Comparison of ENCODE assay signal across 9 mouse cellular contexts in the genomic region with DNA sequence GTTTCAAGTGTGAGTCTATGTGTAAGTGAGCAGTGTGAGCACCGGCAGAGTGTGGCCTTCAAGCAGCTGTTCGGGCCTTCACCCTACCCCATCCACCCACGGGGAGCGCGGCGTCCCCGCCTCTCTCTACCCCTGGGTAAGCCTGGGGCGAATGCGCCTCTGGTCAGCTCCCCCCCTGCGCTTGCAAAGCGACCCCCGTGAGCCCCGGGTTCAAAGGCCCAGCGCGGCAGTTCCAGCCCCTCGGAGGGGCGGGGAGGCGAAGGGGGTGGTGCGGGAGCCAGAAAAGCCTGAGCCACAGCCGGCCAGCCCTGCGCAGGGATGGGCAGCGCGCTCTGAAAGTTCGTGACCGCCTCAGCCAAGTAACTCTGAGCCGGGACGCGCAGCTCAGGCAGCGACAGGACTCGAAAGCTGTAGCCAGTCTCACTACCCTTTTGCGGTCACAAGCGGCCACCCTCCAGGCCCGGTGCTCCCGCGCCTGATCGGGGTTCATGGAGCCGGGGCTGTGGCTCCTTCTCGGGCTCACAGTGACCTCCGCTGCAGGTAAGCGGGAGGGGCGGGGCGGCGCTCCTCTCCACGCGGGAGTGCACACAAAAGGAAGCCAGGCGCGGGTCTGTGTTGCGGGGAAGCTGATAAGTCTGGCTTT. TPM values are rescaled to one million over a fixed set of nuclear protein-coding genes. Genes with fewer than 3 reads are reported as not detected.
DNase-seq lines count a peak whose midpoint lies in the region; ATAC-seq and TF ChIP-seq lines count a peak whose summit lies in the region.
"Had no signal": no experiment of that assay in that cellular context is flagged by ENCODE, and none has a peak within 500 bp of the region (broad histone marks: within the 10 kb centered on the region; RNA-seq: fewer than 3 reads in every experiment).

A gene (plus strand): TSS at position 141 of the 643 bp plus-strand sequence.

- no peak for TF ChIP-seq CTCF in embryonic fibroblast, embryonic 13.5 days (IDR thresholded peaks at IDR 0.05; ENCODE audit: borderline replicate concordance, insufficient read depth, low read length)

- no peak within 1 kb of the TSS for H3K27ac ChIP-seq in embryonic fibroblast, embryonic 13.5 days (ENCODE audit: insufficient read depth, low read length)
- peak within 1 kb of the TSS; percentile 64 for H3K27ac ChIP-seq in intestine, embryonic 14.5 days (ENCODE audit: low read depth)
- H3K27ac ChIP-seq in stomach, embryonic 15.5 days, result peak within 1 kb of the TSS; percentile 54

- TF ChIP-seq POLR2A in embryonic fibroblast, embryonic 13.5 days (IDR thresholded peaks at IDR 0.05; ENCODE audit: low read depth, low read length), result no peak

- peak within 1 kb of the TSS; percentile 60 for H3K9ac ChIP-seq in intestine, embryonic 14.5 days (ENCODE audit: low read length)
- peak within 1 kb of the TSS; percentile 17 for H3K9ac ChIP-seq in stomach, embryonic 15.5 days

- peak within 1 kb of the TSS; percentile 24; the same call in 1 of the 2 replicates for H3K4me3 ChIP-seq in embryonic fibroblast, embryonic 13.5 days (ENCODE audit: insufficient read depth, low read length)
- H3K4me3 ChIP-seq in intestine, embryonic 14.5 days (ENCODE audit: low read depth, low read length), result peak within 1 kb of the TSS; percentile 58
- H3K4me3 ChIP-seq in stomach, embryonic 15.5 days (replicated peaks), result peak within 1 kb of the TSS; percentile 60
- H3K4me3 ChIP-seq: myocyte had no signal

- no peaks in the 10 kb centered on the region for H3K36me3 ChIP-seq in intestine, embryonic 14.5 days (ENCODE audit: control insufficient read depth, insufficient read depth, low read length)
- H3K36me3 ChIP-seq in stomach, embryonic 15.5 days, result no peaks in the 10 kb centered on the region

- no peaks in the 10 kb centered on the region for H3K27me3 ChIP-seq in intestine, embryonic 14.5 days (replicated peaks; ENCODE audit: control insufficient read depth, insufficient read depth, low read length)
- no peaks in the 10 kb centered on the region for H3K27me3 ChIP-seq in stomach, embryonic 15.5 days (replicated peaks)

- H3K9me3 ChIP-seq in intestine, embryonic 14.5 days (ENCODE audit: control insufficient read depth, low read length), result no peaks in the 10 kb centered on the region
- H3K9me3 ChIP-seq in stomach, embryonic 15.5 days, result no peaks in the 10 kb centered on the region

- DNase-seq in ovary, postnatal 36 days (ENCODE audit: low spot score), result peak; percentile 17
- no peak for DNase-seq in ovary, postnatal 14 days (ENCODE audit: low spot score)
- DNase-seq in intestine, embryonic 14.5 days (ENCODE audit: low spot score), result peak; percentile 81
- peak; percentile 48 for DNase-seq in lung, postnatal 10 days
- DNase-seq in urinary bladder, postnatal 36 days (ENCODE audit: low spot score in 2 of 2), result no peak
- DNase-seq in cerebellum, postnatal 4 days (ENCODE audit: low spot score in 2 of 2), result no peak

- H3K4me2 ChIP-seq in intestine, embryonic 14.5 days (ENCODE audit: low read length), result peak within 1 kb of the TSS; percentile 63
- H3K4me2 ChIP-seq in stomach, embryonic 15.5 days, result peak within 1 kb of the TSS; percentile 95

- peak; percentile 60; the same call in 1 of the 2 replicates for ATAC-seq in intestine, embryonic 14.5 days (replicated peaks; ENCODE audit: low FRiP score, low TSS enrichment, low read depth)
- ATAC-seq in stomach, embryonic 15.5 days (ENCODE audit: insufficient read depth, low FRiP score, low read depth), result peak; percentile 66

- 2% methylated on average over 46 of the region's 48 CpGs for WGBS in intestine, embryonic 14.5 days
- under 1% methylated on average over 48 of the region's 48 CpGs for WGBS in stomach, embryonic 15.5 days

- H3K4me1 ChIP-seq in embryonic fibroblast, embryonic 13.5 days (ENCODE audit: control insufficient read depth, insufficient read depth, low read length), result no peaks in the 10 kb centered on the region
- H3K4me1 ChIP-seq in intestine, embryonic 14.5 days (replicated peaks; ENCODE audit: control insufficient read depth, insufficient read depth, low read length), result peaks cover 20% of the 10 kb centered on the region
- peaks cover 13% of the 10 kb centered on the region; the same call in 1 of the 2 replicates for H3K4me1 ChIP-seq in stomach, embryonic 15.5 days

RNA-seq across cellular contexts. Expression of the gene that starts here (rescaled TPM):
- polyA plus RNA-seq in embryonic fibroblast, embryonic 13.5 days (2011; ENCODE audit: insufficient read length, low read depth, missing spikeins), result not detected in 2 replicates
- polyA plus RNA-seq in intestine, embryonic 14.5 days (2014; fragmentation: Nextera tagmentation; extraction: Ambion mirVana), result 25.4 and 33.0 TPM in 2 replicates
- 16.0 and 17.1 TPM in 2 replicates for polyA plus RNA-seq in stomach, embryonic 15.5 days (2015; fragmentation: Nextera tagmentation; extraction: Ambion mirVana)
- polyA plus RNA-seq: myocyte had no signal

Comparison
In these comparisons a context has a peak if more than half of its experiments do, and no peak if none do; other contexts are left out.
1. RNA of the gene that starts here (polyA plus RNA-seq): 25.4 to 33.0 TPM in intestine, embryonic 14.5 days and 16.0 to 17.1 TPM in stomach, embryonic 15.5 days; not detected in embryonic fibroblast, embryonic 13.5 days; every median in the first group is over 10 times any median in the second.
2. DNase-seq: peak in ovary, postnatal 36 days (single experiment), intestine, embryonic 14.5 days (single experiment) and lung, postnatal 10 days (single experiment); none in ovary, postnatal 14 days (single experiment), urinary bladder, postnatal 36 days (0 of 2) and cerebellum, postnatal 4 days (0 of 2).
3. Peak in every context shown above with its lines, with median percentiles within 50 percentile points of each other: H3K4me3 ChIP-seq.